Mouse (Mus musculus) brain, embryonic 14.5 days (tissue): ENCODE measurements around the gene Zfp36.

ENCODE experiments used
- CTCF ChIP-seq: fragments of 200-500 bp; IDR thresholded peaks from 2 replicates; pipeline ENCODE4 v1.5.1; 2012; ENCODE audit warnings: inconsistent platforms, mild to moderate bottlenecking, moderate library complexity, borderline replicate concordance; ENCODE audit not compliant: insufficient read depth, insufficient read length; ENCODE audit errors: extremely low read depth
- POLR2A ChIP-seq: fragments of 200-500 bp; IDR thresholded peaks from 2 replicates; pipeline ENCODE4 v1.6.1; 2012; ENCODE audit warnings: mild to moderate bottlenecking, inconsistent platforms, borderline replicate concordance; ENCODE audit not compliant: poor library complexity, insufficient read depth, insufficient read length, severe bottlenecking; ENCODE audit errors: extremely low read depth

DNA sequence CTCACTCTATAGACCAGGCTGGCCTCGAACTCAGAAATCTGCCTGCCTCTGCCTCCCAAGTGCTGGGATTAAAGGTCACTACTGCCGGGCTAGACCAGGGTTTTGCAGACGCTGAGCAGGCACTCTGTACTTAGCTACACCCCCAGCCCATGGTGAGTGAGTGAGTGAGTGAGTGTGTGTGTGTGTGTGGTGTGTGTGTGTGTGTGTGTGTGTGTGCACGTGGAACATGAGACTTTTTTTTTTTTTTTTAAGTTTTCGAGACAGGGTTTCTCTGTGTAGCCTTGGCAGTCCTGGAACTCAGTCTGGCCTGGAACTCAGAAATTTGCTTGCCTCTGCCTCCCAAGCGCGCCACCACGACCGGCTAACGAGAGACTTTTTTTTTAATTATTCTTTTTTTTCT is 5.4 kb downstream of the Zfp36 start:
- TF ChIP-seq CTCF (no peak), POLR2A (no peak)
